Mouse (Mus musculus) hindbrain, embryonic 12.5 days (tissue): ENCODE results near the gene Smarca2. TPM values are rescaled to one million over a fixed set of nuclear protein-coding genes. Genes with fewer than 3 reads are reported as not detected.
A peak's percentile ranks its signal among the peaks of the same experiment; 100 is the strongest.
"Not testable (repeated sequence)": the region's sequence is repeated elsewhere in the genome, so short reads cannot be mapped to it uniquely, and the experiment has no call there.

Experiments used
- ATAC-seq: fragments of 200-750 bp; cut with Nextera tagmentation; 2 replicates; pipeline ENCODE4 v1.8.0; 2017; ENCODE audit warnings: moderate TSS enrichment; ENCODE audit not compliant: low FRiP score
- H3K27ac ChIP-seq: fragments of 300-500 bp; sonication (generic); 2 replicates; pipeline ENCODE4 v1.5.1; 2016; ENCODE audit warnings: mild to moderate bottlenecking
- H3K27me3 ChIP-seq: fragments of 300-500 bp; sonication (generic); 2 replicates; pipeline ENCODE4 v1.6.1; 2016; ENCODE audit warnings: mild to moderate bottlenecking
- H3K36me3 ChIP-seq: fragments of 300-500 bp; sonication (generic); 2 replicates; pipeline ENCODE4 v1.6.1; 2016; ENCODE audit warnings: mild to moderate bottlenecking
- H3K4me1 ChIP-seq: fragments of 300-500 bp; sonication (generic); 2 replicates; pipeline ENCODE4 v1.6.1; 2016
- H3K4me2 ChIP-seq: fragments of 300-500 bp; sonication (generic); replicated peaks from 2 replicates; pipeline ENCODE4 v1.6.1; 2016; ENCODE audit warnings: mild to moderate bottlenecking
- H3K4me3 ChIP-seq: fragments of 300-500 bp; sonication (generic); 2 replicates; pipeline ENCODE4 v1.5.1; 2016; ENCODE audit warnings: mild to moderate bottlenecking
- H3K9ac ChIP-seq: fragments of 300-500 bp; sonication (generic); 2 replicates; pipeline ENCODE4 v1.6.1; 2016; ENCODE audit warnings: mild to moderate bottlenecking, moderate library complexity
- H3K9me3 ChIP-seq: fragments of 300-500 bp; sonication (generic); replicated peaks from 2 replicates; pipeline ENCODE4 v1.6.1; 2016; ENCODE audit warnings: mild to moderate bottlenecking
- whole genome bisulfite sequencing: fragments of 180-500 bp; shearing (Covaris S2); methylation state at CpG from one replicate; pipeline ENCODE4 v1.1.7; 2016; 5-methylcytosine and 5-hydroxymethylcytosine counted together
- polyA plus RNA-seq: library from polyadenylated mRNA; unstranded; fragments of >200 nt; fragmentation: Nextera tagmentation; extraction: Ambion mirVana; gene quantifications from 2 replicates; pipeline ENCODE4 v1.2.1, GENCODE M21; 2016

Smarca2 gene
- polyA plus RNA-seq, 1 experiment from 2014 or later = 60.9 TPM

DNA sequence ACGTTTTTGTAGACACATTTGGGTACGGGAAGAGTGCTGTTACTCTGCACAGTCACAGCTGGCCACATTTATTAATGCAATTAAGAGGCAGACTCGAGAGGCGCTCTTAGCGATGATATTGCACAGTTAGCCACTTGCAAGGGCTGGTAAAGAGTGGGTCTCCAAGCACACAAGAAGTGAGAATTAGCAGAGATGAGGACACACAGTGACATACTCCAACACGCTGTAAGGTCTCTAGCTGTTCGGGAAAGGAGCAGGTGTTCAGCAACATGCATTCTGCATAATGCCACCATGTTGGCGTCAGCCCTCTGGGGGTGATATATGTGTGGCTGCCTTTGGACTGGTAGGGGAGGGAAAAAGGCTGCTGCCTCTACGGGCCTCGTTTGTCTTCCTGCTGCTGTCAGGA is 129.9 kb downstream of the Smarca2 start:
- peak; percentile 66 for ATAC-seq
- Histone ChIP-seq H3K9ac (no peak overlapping the region), H3K4me3 (no peak overlapping the region), H3K27ac (peak overlapping the region; percentile 40; the same call in 1 of the 2 replicates), H3K4me2 (no peak overlapping the region), H3K9me3 (no peaks in the 10 kb centered on the region), H3K27me3 (no peaks in the 10 kb centered on the region), H3K4me1 (peaks cover 12% of the 10 kb centered on the region), H3K36me3 (no peaks in the 10 kb centered on the region)
- 63% methylated on average over 10 of the region's 10 CpGs for WGBS

DNA sequence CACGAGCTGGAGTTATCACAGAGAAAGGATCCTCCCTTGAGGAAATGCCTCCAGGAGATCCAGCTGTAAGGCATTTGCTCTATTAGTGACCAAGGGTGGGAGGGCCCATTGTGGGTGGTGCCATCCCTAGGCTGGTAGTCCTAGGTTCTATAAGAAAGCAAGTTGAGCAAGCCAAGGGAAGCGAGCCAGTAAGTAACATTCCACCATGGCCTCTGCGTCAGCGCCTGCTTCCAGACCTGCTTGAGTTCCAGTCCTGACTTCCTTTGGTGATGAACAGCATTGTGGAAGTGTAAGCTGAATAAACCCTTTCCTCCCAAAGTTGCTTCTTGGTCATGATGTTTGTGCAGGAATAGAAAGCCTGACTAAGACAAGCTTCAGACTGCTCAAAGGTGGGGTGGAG is 140.2 kb downstream of the Smarca2 start:
- WGBS = 91% methylated on average over 4 of the region's 4 CpGs
- H3K27ac ChIP-seq, ATAC-seq, H3K9me3 ChIP-seq, H3K4me2 ChIP-seq, H3K9ac ChIP-seq, H3K27me3 ChIP-seq, H3K4me3 ChIP-seq, H3K36me3 ChIP-seq: not testable (repeated sequence)
- H3K4me1 ChIP-seq = peaks cover 13% of the 10 kb centered on the region

DNA sequence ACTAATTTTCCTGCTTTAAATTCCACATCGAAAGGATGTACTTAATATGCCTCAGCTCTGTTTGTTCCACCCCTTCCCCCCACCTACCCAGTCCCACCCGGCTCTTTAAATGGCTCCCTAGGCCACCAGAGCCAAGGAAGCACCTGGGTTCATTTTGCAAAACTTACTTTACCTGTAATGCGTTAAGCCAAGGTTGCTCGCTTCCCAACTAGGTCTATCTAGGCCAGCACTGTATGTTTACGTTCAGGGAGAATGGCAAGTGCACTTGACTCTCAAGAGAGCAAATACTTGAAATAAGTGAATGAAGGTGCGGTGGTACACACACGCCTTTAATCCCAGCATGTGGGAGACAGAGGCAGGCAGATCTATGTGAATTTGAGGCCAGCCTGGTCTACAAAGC is 140.7 kb downstream of the Smarca2 start:
- Histone ChIP-seq H3K36me3 (no peaks in the 10 kb centered on the region), H3K4me3 (no peak overlapping the region), H3K9ac (no peak overlapping the region), H3K27me3 (no peaks in the 10 kb centered on the region), H3K9me3 (no peaks in the 10 kb centered on the region), H3K4me2 (no peak overlapping the region), H3K4me1 (peaks cover 15% of the 10 kb centered on the region), H3K27ac (no peak overlapping the region; the same call in 1 of the 2 replicates)
- ATAC-seq = no peak
- 96% methylated on average over 7 of the region's 7 CpGs for WGBS

DNA sequence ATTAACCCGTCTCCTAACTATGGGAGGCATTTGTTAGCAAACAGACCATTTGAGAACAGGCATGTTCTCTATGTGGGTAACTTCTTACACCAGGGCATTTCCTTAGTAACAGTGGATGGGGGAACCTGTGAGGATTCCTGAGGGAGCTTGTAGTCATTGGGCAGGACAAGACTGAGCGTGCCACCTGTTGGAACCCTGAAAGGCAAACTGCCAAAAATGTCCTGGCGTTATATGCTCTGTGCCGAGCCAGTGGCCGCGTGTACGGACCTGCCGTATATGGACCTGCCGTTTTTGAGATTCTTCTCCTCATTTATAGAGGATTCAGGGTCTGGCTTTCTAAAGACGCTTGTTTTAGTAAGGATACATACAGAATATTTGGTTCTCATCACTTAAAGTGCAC is 141.4 kb downstream of the Smarca2 start:
- H3K4me2 ChIP-seq = no peak overlapping the region
- H3K36me3 ChIP-seq = no peaks in the 10 kb centered on the region
- 94% methylated on average over 10 of the region's 10 CpGs for WGBS
- H3K4me1 ChIP-seq = peaks cover 15% of the 10 kb centered on the region
- H3K9me3 ChIP-seq = no peaks in the 10 kb centered on the region
- H3K9ac ChIP-seq = no peak overlapping the region
- H3K4me3 ChIP-seq = no peak overlapping the region
- no peaks in the 10 kb centered on the region for H3K27me3 ChIP-seq
- peak overlapping the region; percentile 97 for H3K27ac ChIP-seq
- no peak for ATAC-seq

- H3K9me3 ChIP-seq = no peaks in the 10 kb centered on the region
- H3K9ac ChIP-seq = peak overlapping the region; percentile 60
- no peaks in the 10 kb centered on the region for H3K36me3 ChIP-seq
- peak overlapping the region; percentile 97 for H3K27ac ChIP-seq
- peak; percentile 63 for ATAC-seq
- WGBS = 47% methylated on average over 6 of the region's 6 CpGs
- H3K27me3 ChIP-seq = no peaks in the 10 kb centered on the region
- H3K4me1 ChIP-seq = peaks cover 15% of the 10 kb centered on the region
- peak overlapping the region; percentile 38 for H3K4me3 ChIP-seq
- peak overlapping the region; percentile 54 for H3K4me2 ChIP-seq
Observed at GRCm38 (mm10) chr19:26746709-26747467, 142.0 kb downstream of the Smarca2 start.

GRCm38 (mm10) chr19:26747571-26748539 is 143.0 kb downstream of the Smarca2 start:
- Histone ChIP-seq H3K4me1 (peaks cover 15% of the 10 kb centered on the region), H3K9ac (peak overlapping the region; percentile 60), H3K36me3 (no peaks in the 10 kb centered on the region), H3K9me3 (no peaks in the 10 kb centered on the region), H3K4me3 (peak overlapping the region; percentile 38), H3K4me2 (peak overlapping the region; percentile 54), H3K27ac (peak overlapping the region; percentile 97), H3K27me3 (no peaks in the 10 kb centered on the region)
- under 1% methylated on average over 36 of the region's 36 CpGs for WGBS
- ATAC-seq = peak; percentile 93

DNA sequence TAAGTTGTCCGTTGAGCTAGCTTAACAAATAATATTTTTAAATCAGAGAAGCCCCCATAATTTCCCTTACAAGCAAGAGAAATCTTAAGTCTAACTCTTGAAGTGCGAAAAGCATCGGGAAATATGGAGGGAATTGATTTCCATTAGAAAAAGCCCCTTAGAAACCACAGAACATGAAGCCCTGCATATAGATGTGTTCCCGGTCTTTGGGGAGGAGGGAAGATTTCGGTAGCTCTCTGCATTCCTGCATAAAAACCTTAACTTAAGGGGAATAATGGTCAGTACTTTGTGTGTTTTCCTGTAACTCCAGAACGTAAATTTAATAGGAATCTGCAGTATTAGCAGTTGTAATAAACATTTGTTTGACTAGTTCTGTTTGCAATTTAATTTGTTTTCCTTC is 143.8 kb downstream of the Smarca2 start:
- ATAC-seq = no peak
- peak overlapping the region; percentile 38 for H3K4me3 ChIP-seq
- peak overlapping the region; percentile 54 for H3K4me2 ChIP-seq
- H3K27me3 ChIP-seq = no peaks in the 10 kb centered on the region
- H3K36me3 ChIP-seq = no peaks in the 10 kb centered on the region
- WGBS = 2% methylated on average over 6 of the region's 6 CpGs
- H3K4me1 ChIP-seq = peaks cover 15% of the 10 kb centered on the region
- no peaks in the 10 kb centered on the region for H3K9me3 ChIP-seq
- H3K27ac ChIP-seq = peak overlapping the region; percentile 97
- H3K9ac ChIP-seq = peak overlapping the region; percentile 60

- H3K9ac ChIP-seq = peak overlapping the region; percentile 39
- H3K4me2 ChIP-seq = peak overlapping the region; percentile 54
- peaks cover 18% of the 10 kb centered on the region for H3K4me1 ChIP-seq
- H3K4me3 ChIP-seq = 0 out of 2 replicates have a peak overlapping the region, but pooled peaks have one; percentile 38
- ATAC-seq = no peak
- 31% methylated on average over 11 of the region's 11 CpGs for WGBS
- no peaks in the 10 kb centered on the region for H3K27me3 ChIP-seq
- no peaks in the 10 kb centered on the region for H3K36me3 ChIP-seq
- H3K27ac ChIP-seq = peak overlapping the region; percentile 97
- H3K9me3 ChIP-seq = no peaks in the 10 kb centered on the region
Observed at GRCm38 (mm10) chr19:26749427-26750137, 144.7 kb downstream of the Smarca2 start.

DNA sequence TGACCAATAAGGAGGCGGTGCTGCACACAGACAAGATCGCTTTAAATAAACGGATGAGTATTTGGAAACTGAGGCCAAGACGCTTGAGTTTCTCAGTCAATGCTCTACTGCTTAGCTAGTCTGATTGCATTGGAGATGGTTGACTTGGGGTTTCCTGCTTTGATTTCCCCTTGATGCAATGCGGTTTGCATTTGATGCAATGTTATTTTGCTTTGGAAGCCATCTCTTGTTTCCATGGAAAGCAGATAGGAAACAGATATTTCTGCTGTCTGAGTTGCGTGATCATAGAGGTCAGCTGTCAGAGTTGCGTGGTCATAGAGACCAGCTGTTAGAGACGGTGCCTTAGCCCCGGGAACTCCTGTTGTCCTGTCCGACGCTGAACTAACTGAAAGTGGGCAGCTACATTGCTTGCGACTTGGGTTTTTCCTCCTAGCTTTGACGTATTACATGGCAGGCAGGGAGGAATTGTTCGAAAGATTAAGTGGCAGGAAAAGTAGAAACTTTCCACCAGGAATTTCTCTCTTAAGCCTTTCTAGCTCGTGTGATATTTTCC is 147.8 kb downstream of the Smarca2 start:
- Histone ChIP-seq H3K36me3 (no peaks in the 10 kb centered on the region), H3K4me1 (peaks cover 11% of the 10 kb centered on the region), H3K27me3 (no peaks in the 10 kb centered on the region), H3K9me3 (no peaks in the 10 kb centered on the region), H3K9ac (no peak overlapping the region), H3K4me2 (no peak overlapping the region), H3K4me3 (no peak overlapping the region), H3K27ac (no peak overlapping the region)
- no peak for ATAC-seq
- WGBS = 87% methylated on average over 15 of the region's 15 CpGs

DNA sequence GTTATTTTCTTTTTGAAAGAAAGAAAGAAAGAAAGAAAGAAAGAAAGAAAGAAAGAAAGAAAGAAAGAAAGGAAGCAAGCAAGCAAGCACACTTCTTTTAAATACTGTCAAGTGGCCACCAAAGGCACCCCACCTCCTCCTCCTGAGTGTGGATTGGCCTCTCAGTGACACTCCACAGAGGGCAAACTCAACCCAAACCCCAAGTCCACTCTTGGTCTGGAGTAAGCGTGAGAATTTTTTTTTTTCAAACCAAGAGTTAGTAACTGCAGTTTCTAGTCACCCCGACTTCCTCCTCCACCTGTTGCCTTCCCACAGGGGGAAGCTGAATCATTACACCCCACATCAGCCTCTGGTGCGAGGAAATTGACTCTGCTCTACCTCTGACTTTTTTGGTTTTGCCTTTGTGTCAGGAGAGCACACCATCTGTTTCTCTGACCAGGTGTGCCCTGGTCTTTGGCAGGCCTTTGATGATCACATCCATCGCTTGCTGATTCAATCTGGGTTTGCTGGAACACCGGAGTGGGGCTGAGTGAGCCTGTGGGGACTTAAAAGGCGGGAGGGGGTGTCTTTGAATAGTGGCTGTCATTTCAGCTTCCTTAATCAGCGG is 148.5 kb downstream of the Smarca2 start:
- no peak overlapping the region for H3K4me2 ChIP-seq
- no peak overlapping the region for H3K27ac ChIP-seq
- H3K4me1 ChIP-seq = peaks cover 11% of the 10 kb centered on the region
- WGBS = 72% methylated on average over 7 of the region's 7 CpGs
- H3K9me3 ChIP-seq = no peaks in the 10 kb centered on the region
- H3K4me3 ChIP-seq = no peak overlapping the region
- no peaks in the 10 kb centered on the region for H3K36me3 ChIP-seq
- no peaks in the 10 kb centered on the region for H3K27me3 ChIP-seq
- no peak overlapping the region for H3K9ac ChIP-seq
- ATAC-seq = no peak

DNA sequence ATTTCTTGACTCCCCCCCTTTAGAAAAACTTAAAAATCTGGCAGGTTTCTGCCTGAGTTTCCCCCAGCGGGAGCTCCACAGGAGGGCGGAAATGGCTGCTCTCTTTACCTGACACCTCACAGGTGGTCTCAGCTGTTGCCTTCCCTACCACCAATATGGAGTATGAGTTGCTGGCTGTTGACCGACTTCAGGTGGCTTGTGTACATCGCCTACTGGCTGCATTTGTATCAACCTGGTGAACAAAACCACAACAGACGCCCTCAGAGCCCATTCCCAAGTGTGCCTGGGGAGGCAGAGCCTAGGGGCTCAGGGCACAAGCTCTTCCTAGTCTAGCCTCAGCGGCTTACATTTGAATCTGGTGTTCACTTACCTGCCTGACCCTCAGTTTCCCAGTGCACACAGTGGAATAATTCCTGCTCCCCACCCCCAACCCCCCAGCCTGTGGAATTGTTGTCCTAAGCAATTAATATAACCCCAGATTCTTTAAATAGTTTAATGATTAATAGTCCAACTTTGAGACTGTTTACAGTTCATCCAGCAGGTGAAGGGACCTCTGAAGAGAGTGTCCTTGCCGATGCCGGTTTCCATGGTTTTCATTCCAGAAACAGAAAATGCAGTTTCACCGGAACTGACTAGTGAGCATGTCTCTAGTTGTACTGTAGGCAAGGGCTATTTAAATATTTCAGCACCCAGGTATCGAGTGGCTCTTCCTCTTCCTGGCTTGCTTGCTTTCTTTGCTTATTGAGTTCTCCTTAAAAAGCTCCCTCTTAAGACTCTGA is 149.4 kb downstream of the Smarca2 start:
- Histone ChIP-seq H3K4me2 (no peak overlapping the region), H3K9ac (no peak overlapping the region), H3K4me3 (no peak overlapping the region), H3K36me3 (no peaks in the 10 kb centered on the region), H3K27me3 (no peaks in the 10 kb centered on the region), H3K9me3 (no peaks in the 10 kb centered on the region), H3K27ac (no peak overlapping the region), H3K4me1 (peaks cover 11% of the 10 kb centered on the region)
- 78% methylated on average over 10 of the region's 10 CpGs for WGBS
- ATAC-seq = no peak
